Mouse (Mus musculus): ENCODE measurements at regions not wholly inside any gene's neighbourhood (a gene's known extent, or its start where the extent isn't known, plus 50 kb on each side); places are given as distances from the start of the nearest gene placed in this dataset.

DNA sequence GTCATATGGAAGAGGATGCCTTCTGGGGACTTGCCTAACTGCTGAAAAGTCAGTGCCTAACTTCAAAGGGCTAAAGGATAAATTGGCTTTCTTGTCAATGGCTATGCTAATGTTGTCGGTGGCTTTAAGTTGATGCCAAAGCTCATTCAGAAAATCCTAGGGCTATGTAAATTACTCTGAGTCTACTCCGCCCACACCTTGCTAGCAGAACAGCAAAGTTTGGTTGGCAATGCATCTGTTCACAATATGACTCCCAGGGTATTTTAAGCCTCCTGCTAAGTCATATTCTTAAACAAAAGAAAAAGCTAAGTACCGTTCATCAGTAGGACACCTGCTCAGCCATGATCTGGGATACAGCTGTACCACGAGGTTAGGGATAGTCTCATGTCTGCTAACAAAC lies 67.8 kb upstream of the Elovl5 start:
- no peak for TF ChIP-seq POLR2A (IDR thresholded peaks at IDR 0.05; ENCODE audit: borderline replicate concordance, extremely low read depth, insufficient read depth, insufficient read length, poor library complexity, severe bottlenecking)
- TF ChIP-seq CTCF (IDR thresholded peaks at IDR 0.05; ENCODE audit: borderline replicate concordance, extremely low read depth, insufficient read depth, insufficient read length): no peak
